ENCODE assay signal across 11 mouse cellular contexts in the genomic region with DNA sequence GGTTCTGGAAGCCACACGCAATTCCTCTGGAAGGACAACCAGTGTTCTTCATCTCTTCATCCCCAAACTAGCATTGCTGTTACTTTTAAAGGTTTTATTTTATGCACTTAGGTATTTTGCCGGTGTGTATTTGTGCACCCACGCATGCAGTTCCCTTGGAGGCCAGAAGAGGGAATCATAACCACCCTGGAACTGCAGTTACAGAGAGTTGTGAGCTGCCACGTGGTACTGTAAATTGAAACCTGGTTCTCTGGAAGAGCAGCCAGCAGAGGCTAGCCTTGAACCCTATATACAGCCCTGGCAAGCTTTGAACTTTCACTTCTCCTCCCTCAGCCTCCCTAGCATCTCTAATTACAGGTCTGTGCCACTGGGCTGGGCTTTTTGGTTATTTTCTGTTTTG. TPM values are rescaled to one million over a fixed set of nuclear protein-coding genes. Genes with fewer than 3 reads are reported as not detected.
DNase-seq lines count a peak whose midpoint lies in the region; ATAC-seq and TF ChIP-seq lines count a peak whose summit lies in the region.
"Had no signal": no experiment of that assay in that cellular context is flagged by ENCODE, and none has a peak within 500 bp of the region (broad histone marks: within the 10 kb centered on the region; RNA-seq: fewer than 3 reads in every experiment).

No protein-coding gene starts in this region.

- H3K9me3 ChIP-seq in lung, embryonic 14.5 days (ENCODE audit: low read depth, low read length), result no peaks in the 10 kb centered on the region
- H3K9me3 ChIP-seq: megakaryocyte, embryonic 14.5 days had no signal

- H3K4me3 ChIP-seq in lung, embryonic 14.5 days (ENCODE audit: low read depth, low read length), result no peak overlapping the region
- H3K4me3 ChIP-seq: embryonic facial prominence, embryonic 13.5 days; hindbrain, embryonic 13.5 days; megakaryocyte, embryonic 14.5 days had no signal

- no peaks in the 10 kb centered on the region for H3K36me3 ChIP-seq in lung, embryonic 14.5 days (ENCODE audit: insufficient read depth)
- H3K36me3 ChIP-seq in splenic B cell, adult 2 months (ENCODE audit: control insufficient read depth, insufficient read depth, low read length, poor library complexity, severe bottlenecking), result no peaks in the 10 kb centered on the region
- H3K36me3 ChIP-seq: embryonic facial prominence, embryonic 13.5 days; hindbrain, embryonic 13.5 days had no signal

- WGBS in lung, embryonic 14.5 days, result 61% methylated on average over 4 of the region's 4 CpGs

- DNase-seq in adrenal gland, postnatal 14 days, result peak; percentile 42
- no peak for DNase-seq in adrenal gland, adult (ENCODE audit: inconsistent age in 2 of 2, low spot score in 1 of 2)
- DNase-seq in lung, embryonic 14.5 days, result peak; percentile 27
- DNase-seq in lung, adult 18-20 months, result no peak
- DNase-seq in splenic B cell, adult 2 months (ENCODE audit: low read depth, low spot score), result peak; percentile 53
- no peak for DNase-seq in cerebellum, postnatal 25 days
- no peak for DNase-seq in cerebellum, adult 11-12 months

- no peak overlapping the region for H3K27ac ChIP-seq in lung, embryonic 14.5 days (ENCODE audit: low read depth)
- H3K27ac ChIP-seq: embryonic facial prominence, embryonic 13.5 days; hindbrain, embryonic 13.5 days had no signal

- H3K9ac ChIP-seq in lung, embryonic 14.5 days, result no peak overlapping the region
- H3K9ac ChIP-seq: embryonic facial prominence, embryonic 13.5 days; hindbrain, embryonic 13.5 days had no signal

- peak; percentile 55 for TF ChIP-seq CTCF in lung, embryonic 14.5 days (IDR thresholded peaks at IDR 0.05; ENCODE audit: low read depth)

- H3K4me2 ChIP-seq in lung, embryonic 14.5 days, result no peak overlapping the region
- H3K4me2 ChIP-seq: embryonic facial prominence, embryonic 13.5 days; hindbrain, embryonic 13.5 days had no signal

- H3K4me1 ChIP-seq in lung, embryonic 14.5 days (ENCODE audit: insufficient read depth), result no peaks in the 10 kb centered on the region
- H3K4me1 ChIP-seq: embryonic facial prominence, embryonic 13.5 days; hindbrain, embryonic 13.5 days had no signal

- no peaks in the 10 kb centered on the region for H3K27me3 ChIP-seq in lung, embryonic 14.5 days (ENCODE audit: insufficient read depth, low read length)
- H3K27me3 ChIP-seq in splenic B cell, adult 2 months (ENCODE audit: control insufficient read depth, insufficient read depth, low read length, poor library complexity, severe bottlenecking), result no peaks in the 10 kb centered on the region
- H3K27me3 ChIP-seq: embryonic facial prominence, embryonic 13.5 days; hindbrain, embryonic 13.5 days; megakaryocyte, embryonic 14.5 days had no signal

- no peak for ATAC-seq in lung, embryonic 14.5 days (ENCODE audit: insufficient read depth)
- peak; percentile 76 for ATAC-seq in common myeloid progenitor, adult 5-6 weeks (replicated peaks; ENCODE audit: low read depth, poor library complexity, severe bottlenecking)

RNA-seq across cellular contexts. Expression of gene Igf2bp3, which starts 18.6 kb away (rescaled TPM):
- 2.8 and 3.1 TPM in 2 replicates for total RNA-seq in adrenal gland, postnatal 14 days (2021)
- polyA plus RNA-seq in lung, embryonic 14.5 days (2014; fragmentation: Nextera tagmentation; extraction: Ambion mirVana), result 62.4 and 67.5 TPM in 2 replicates
- 0.18 and 0.19 TPM in 2 replicates for total RNA-seq in common myeloid progenitor, adult 5-6 weeks (2017)

RNA-seq across cellular contexts. Expression of gene Tra2a, which starts 30.5 kb away (rescaled TPM):
- total RNA-seq in adrenal gland, postnatal 14 days (2021), result 68.4 and 85.4 TPM in 2 replicates
- polyA plus RNA-seq in lung, embryonic 14.5 days (2014; fragmentation: Nextera tagmentation; extraction: Ambion mirVana), result 47.8 and 51.6 TPM in 2 replicates
- 160 and 162 TPM in 2 replicates for total RNA-seq in common myeloid progenitor, adult 5-6 weeks (2017)

Comparison
In these comparisons a context has a peak if more than half of its experiments do, and no peak if none do; other contexts are left out.
1. DNase-seq: peak in adrenal gland, postnatal 14 days (single experiment), lung, embryonic 14.5 days (single experiment) and splenic B cell, adult 2 months (single experiment); none in adrenal gland, adult (0 of 2), lung, adult 18-20 months (0 of 2), cerebellum, postnatal 25 days (0 of 2) and cerebellum, adult 11-12 months (single experiment).